Mouse (Mus musculus): Measurements from ENCODE around the gene Cyp4f13. TPM values are rescaled to one million over a fixed set of nuclear protein-coding genes. Genes with fewer than 3 reads are reported as not detected.

The Cyp4f13 gene
- polyA plus RNA-seq, 1 experiment = 14.2 TPM

DNA sequence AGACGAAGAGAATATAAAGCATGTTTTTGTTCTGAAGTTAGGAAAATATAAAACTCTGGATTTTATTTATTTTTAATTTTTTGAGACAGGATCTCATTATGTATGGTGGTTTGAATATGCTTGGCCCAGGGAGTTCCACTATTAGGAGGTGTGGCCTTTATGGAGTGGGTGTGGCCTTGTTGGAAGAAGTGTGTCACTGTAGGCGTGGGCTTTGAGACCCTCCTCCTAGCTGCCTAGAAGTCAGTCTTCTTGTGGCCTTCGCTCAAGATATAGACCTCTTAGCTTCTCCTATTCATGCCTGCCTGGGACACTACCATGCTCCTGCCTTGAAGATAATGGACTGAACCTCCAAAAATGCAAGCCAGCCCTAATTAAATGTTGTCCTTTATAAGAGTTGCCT, 2.9 kb upstream of the Cyp4f13 start:
- TF ChIP-seq POLR2A (IDR thresholded peaks at IDR 0.05; ENCODE audit: low read depth, low read length) = no peak
- TF ChIP-seq CTCF (IDR thresholded peaks at IDR 0.05; ENCODE audit: borderline replicate concordance, insufficient read depth, low read length) = no peak
- 0 out of 2 replicates have a peak, but pooled peaks cover 3% of the 10 kb centered on the region for H3K4me1 ChIP-seq (ENCODE audit: control insufficient read depth, insufficient read depth, low read length)
- no peak overlapping the region for H3K27ac ChIP-seq (ENCODE audit: insufficient read depth, low read length)
- H3K4me3 ChIP-seq (ENCODE audit: insufficient read depth, low read length) = no peak overlapping the region

DNA sequence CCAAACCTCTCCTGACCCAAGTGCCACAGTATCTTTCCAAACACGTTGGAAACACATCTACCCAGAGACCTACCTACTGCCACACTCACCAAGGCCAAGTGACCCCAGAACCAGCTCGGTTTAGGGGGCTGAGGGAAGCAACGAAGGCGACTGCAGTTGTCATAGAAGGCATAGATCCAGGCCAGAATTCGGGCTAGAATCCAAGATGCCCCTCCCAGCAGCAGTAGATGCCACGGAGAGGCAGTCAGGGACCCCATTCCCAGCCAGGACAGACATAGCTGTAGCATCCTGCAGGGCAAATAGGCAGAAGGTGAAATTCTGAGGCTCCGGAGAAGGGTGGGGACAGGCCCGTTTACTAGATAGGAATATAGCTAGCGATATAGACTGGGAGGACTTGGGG, 486 bp downstream of the Cyp4f13 start:
- no peak overlapping the region for H3K27ac ChIP-seq (ENCODE audit: insufficient read depth, low read length)
- peak overlapping the region; percentile 74 for H3K4me3 ChIP-seq (ENCODE audit: insufficient read depth, low read length)
- no peak for TF ChIP-seq CTCF (IDR thresholded peaks at IDR 0.05; ENCODE audit: borderline replicate concordance, insufficient read depth, low read length)
- TF ChIP-seq POLR2A (IDR thresholded peaks at IDR 0.05; ENCODE audit: low read depth, low read length) = no peak
- H3K4me1 ChIP-seq (ENCODE audit: control insufficient read depth, insufficient read depth, low read length) = 0 out of 2 replicates have a peak, but pooled peaks cover 3% of the 10 kb centered on the region

DNA sequence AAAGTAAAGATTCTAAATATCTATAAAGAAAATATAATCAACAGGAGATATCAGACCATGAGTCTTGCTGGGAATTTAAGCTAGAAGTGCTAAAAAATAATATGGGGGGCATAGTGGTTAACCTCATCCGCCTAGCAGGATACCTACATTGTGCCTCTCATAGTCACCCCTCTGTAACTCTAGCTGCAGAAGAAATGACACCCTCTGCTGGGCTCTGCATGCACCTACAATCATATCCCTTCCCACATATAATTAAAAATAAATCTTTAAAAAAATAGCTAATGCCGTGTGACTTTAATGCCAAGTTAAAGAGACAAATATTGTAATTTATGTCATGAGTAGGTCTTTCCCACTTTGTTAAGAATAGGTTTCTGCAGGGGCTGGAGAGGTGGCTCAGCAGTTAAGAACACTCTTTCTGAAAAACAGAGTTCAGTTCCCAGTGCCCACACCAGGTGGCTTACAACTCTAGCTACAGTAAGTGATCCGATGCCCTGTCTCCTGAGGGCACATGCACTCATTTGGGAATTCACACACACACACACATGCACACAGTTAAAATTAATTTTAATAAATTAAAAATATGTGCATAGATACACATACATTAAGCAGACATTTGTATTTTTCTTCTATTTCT, 2.7 kb downstream of the Cyp4f13 start:
- Histone ChIP-seq H3K4me1 (ENCODE audit: control insufficient read depth, insufficient read depth, low read length) (0 out of 2 replicates have a peak, but pooled peaks cover 3% of the 10 kb centered on the region), H3K4me3 (ENCODE audit: insufficient read depth, low read length) (no peak overlapping the region), H3K27ac (ENCODE audit: insufficient read depth, low read length) (no peak overlapping the region)
- no peak for TF ChIP-seq POLR2A (IDR thresholded peaks at IDR 0.05; ENCODE audit: low read depth, low read length)

DNA sequence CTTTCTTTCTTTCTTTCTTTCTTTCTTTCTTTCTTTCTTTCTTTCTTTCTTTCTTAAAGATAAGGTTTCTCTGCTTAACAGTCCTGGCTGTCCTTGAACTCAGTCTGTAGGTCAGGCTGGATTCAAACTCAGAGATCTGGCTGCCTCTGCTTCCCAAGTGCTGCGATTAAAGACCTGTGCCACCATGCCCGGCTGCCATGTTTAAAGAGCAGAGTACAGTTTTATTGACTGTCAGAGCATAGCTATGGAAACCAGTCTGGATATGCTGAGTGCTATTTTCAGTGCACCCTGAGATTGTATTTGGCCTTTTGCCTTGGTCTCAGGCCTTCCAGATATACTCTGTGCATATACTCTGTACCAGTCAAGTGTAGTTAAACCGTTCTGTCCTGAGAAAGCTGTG, 3.5 kb downstream of the Cyp4f13 start:
- Histone ChIP-seq H3K4me3 (ENCODE audit: insufficient read depth, low read length) (no peak overlapping the region), H3K27ac (ENCODE audit: insufficient read depth, low read length) (no peak overlapping the region), H3K4me1 (ENCODE audit: control insufficient read depth, insufficient read depth, low read length) (0 out of 2 replicates have a peak, but pooled peaks cover 3% of the 10 kb centered on the region)
- no peak for TF ChIP-seq CTCF (IDR thresholded peaks at IDR 0.05; ENCODE audit: borderline replicate concordance, insufficient read depth, low read length)
- TF ChIP-seq POLR2A (IDR thresholded peaks at IDR 0.05; ENCODE audit: low read depth, low read length) = no peak

DNA sequence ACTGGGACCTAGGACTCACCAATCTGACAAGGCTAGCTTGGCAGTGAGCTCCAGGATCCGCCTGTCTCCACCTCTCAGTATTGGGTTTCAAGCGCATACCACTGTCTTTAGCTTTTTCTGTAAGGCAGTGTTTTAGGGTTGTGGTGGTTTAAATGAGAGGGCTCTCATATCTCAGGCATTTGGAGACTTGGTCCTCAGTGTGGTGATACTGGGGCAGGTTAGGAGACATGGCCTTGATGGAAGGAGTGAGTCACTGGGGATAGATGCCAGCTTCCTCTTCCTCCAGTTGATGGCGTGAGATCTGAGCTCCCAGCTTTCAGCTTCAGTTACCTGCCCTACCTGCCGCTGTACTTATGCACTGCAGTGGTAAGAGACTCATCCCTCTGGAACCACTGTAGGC, 7.4 kb downstream of the Cyp4f13 start:
- no peak overlapping the region for H3K4me3 ChIP-seq (ENCODE audit: insufficient read depth, low read length)
- no peak overlapping the region for H3K27ac ChIP-seq (ENCODE audit: insufficient read depth, low read length)
- no peak for TF ChIP-seq POLR2A (IDR thresholded peaks at IDR 0.05; ENCODE audit: low read depth, low read length)
- TF ChIP-seq CTCF (IDR thresholded peaks at IDR 0.05; ENCODE audit: borderline replicate concordance, insufficient read depth, low read length) = no peak
- no peaks in the 10 kb centered on the region for H3K4me1 ChIP-seq (ENCODE audit: control insufficient read depth, insufficient read depth, low read length)

DNA sequence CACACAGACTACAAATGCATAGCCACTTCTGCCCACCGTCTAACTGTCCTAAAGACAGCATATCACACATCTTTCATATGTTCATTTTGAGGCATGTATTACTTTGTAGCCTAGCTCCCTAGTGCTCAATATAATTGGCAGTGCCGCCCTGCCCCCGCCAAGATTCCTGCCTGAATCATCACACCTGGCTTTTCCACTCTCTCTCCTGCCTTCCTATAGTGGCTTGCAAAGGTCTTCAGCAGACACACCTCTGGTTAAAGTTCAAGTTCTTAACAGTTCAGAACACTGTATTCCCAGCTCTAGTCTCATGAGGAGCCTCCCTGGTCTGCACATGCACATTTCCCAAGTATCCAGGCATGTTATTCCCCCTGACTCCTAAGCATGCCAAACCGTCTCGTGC, 19.4 kb downstream of the Cyp4f13 start:
- Histone ChIP-seq H3K4me3 (ENCODE audit: insufficient read depth, low read length) (no peak overlapping the region), H3K27ac (ENCODE audit: insufficient read depth, low read length) (no peak overlapping the region), H3K4me1 (ENCODE audit: control insufficient read depth, insufficient read depth, low read length) (no peaks in the 10 kb centered on the region)
- TF ChIP-seq POLR2A (IDR thresholded peaks at IDR 0.05; ENCODE audit: low read depth, low read length) (no peak), CTCF (IDR thresholded peaks at IDR 0.05; ENCODE audit: borderline replicate concordance, insufficient read depth, low read length) (no peak)

DNA sequence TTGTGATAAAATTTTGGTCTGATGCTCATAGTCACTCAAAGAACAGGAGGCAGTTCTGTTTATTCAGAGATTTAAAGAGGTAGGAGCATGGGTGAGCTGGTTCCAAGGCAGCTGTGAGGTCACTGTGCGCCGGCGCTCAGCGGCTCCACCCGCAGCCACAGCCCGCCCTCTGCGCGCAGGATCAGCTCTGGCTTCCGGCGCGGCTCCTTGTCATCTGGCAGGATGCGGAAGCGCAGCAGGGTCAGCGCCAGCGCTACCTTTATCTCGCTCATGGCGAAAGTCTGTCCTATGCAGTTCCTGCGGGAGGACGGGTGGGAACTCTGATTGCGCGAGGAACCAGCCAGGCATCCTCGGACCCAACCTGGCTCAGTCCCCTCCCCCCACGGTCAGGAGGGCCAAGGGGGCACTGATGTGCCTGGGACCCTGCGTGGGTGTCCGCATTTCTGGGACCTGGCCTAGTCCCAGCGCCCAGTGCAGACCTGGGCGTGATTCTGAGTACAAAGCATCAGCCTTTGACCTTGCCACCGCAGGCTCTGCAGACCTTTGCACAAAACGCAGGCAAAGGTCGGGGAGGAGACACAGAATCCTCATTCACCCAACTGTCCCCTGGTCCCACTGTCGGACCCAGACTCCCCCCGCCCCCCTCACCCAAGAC, 22.4 kb downstream of the Cyp4f13 start:
- TF ChIP-seq CTCF (IDR thresholded peaks at IDR 0.05; ENCODE audit: borderline replicate concordance, insufficient read depth, low read length) (no peak), POLR2A (IDR thresholded peaks at IDR 0.05; ENCODE audit: low read depth, low read length) (peak; percentile 73)
- Histone ChIP-seq H3K4me1 (ENCODE audit: control insufficient read depth, insufficient read depth, low read length) (no peaks in the 10 kb centered on the region), H3K27ac (ENCODE audit: insufficient read depth, low read length) (no peak overlapping the region), H3K4me3 (ENCODE audit: insufficient read depth, low read length) (peak overlapping the region; percentile 13)

DNA sequence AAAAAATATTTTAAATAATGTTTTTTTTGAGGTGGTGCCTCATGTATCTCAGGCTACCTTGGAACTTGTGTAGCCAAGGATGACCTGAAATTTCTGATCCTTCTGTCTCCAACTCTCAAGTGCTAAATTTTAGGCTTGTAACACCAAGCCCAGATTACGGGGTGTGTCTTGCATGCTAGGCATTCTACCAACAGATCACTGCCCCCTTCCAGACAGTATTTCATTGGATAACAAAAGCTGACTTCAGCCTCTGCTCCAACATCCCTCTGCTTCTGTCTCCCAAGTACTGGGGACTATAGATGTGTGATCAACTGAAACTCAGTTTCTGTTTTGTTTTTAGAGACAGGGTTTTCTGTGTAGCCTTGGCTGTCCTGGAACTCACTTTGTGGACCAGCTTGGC, 23.5 kb downstream of the Cyp4f13 start:
- Histone ChIP-seq H3K4me3 (ENCODE audit: insufficient read depth, low read length) (no peak overlapping the region), H3K27ac (ENCODE audit: insufficient read depth, low read length) (no peak overlapping the region), H3K4me1 (ENCODE audit: control insufficient read depth, insufficient read depth, low read length) (no peaks in the 10 kb centered on the region)
- TF ChIP-seq CTCF (IDR thresholded peaks at IDR 0.05; ENCODE audit: borderline replicate concordance, insufficient read depth, low read length) (no peak), POLR2A (IDR thresholded peaks at IDR 0.05; ENCODE audit: low read depth, low read length) (no peak)

DNA sequence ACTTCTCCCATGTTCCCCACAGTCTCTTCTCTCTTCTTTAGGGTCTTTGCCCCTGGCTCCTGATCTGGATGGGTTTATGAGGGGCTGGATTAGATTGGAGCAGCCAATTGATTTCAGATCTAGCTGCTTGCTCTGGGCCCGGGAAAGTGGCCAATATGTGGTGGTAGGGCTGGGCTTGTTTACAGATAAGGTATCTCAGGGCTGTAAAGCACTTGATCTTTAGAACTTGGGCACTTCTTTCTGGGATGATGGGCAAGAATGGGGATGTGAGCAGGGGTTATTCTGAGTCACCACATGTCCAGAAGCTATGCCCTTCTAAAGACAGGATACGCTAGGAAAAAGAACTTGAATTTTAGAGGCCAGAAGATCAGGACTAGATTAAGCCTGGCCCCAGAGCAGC, 28.1 kb downstream of the Cyp4f13 start:
- Histone ChIP-seq H3K4me1 (ENCODE audit: control insufficient read depth, insufficient read depth, low read length) (no peaks in the 10 kb centered on the region), H3K27ac (ENCODE audit: insufficient read depth, low read length) (no peak overlapping the region), H3K4me3 (ENCODE audit: insufficient read depth, low read length) (no peak overlapping the region)
- TF ChIP-seq CTCF (IDR thresholded peaks at IDR 0.05; ENCODE audit: borderline replicate concordance, insufficient read depth, low read length) (no peak), POLR2A (IDR thresholded peaks at IDR 0.05; ENCODE audit: low read depth, low read length) (no peak)

DNA sequence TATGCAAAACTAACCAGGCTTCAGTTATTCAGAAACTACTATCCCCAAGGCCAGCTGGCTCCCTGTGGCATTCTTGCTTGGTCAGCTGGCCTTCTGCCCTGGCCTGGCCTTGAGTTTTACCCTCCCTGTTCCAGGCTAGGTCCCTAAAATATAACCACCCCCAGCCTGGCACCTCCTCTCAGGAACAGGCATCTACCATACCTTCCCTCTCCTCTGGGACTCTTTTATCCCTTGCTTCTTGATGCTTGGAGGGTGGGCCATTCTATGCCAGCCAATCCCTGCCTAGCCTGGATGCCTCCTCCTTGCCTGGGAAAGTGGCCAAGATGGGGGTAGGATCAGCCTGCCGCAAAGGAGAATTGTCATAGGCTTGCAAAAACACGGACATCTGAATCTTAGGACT, 30.1 kb downstream of the Cyp4f13 start, which contains the start of gene Cyp4f14:
Gene Cyp4f14 (minus strand): TSS at position 212 of the 400 bp plus-strand sequence.
- no peak for TF ChIP-seq POLR2A (IDR thresholded peaks at IDR 0.05; ENCODE audit: low read depth, low read length)
- no peak for TF ChIP-seq CTCF (IDR thresholded peaks at IDR 0.05; ENCODE audit: borderline replicate concordance, insufficient read depth, low read length)
- Histone ChIP-seq H3K4me1 (ENCODE audit: control insufficient read depth, insufficient read depth, low read length) (no peaks in the 10 kb centered on the region), H3K27ac (ENCODE audit: insufficient read depth, low read length) (no peak within 1 kb of the TSS), H3K4me3 (ENCODE audit: insufficient read depth, low read length) (no peak within 1 kb of the TSS)

Data from embryonic fibroblast, embryonic 13.5 days (primary cell).